Mouse (Mus musculus) testis, adult 2 months (tissue): ENCODE results near the gene Mfsd10. TPM values are rescaled to one million over a fixed set of nuclear protein-coding genes. Genes with fewer than 3 reads are reported as not detected.
A peak's percentile ranks its signal among the peaks of the same experiment; 100 is the strongest.

ENCODE experiments used
- H3K27ac ChIP-seq: fragments of 200-500 bp; 2 replicates; pipeline ENCODE4 v1.5.1; 2012; ENCODE audit warnings: low read depth, low read length; ENCODE audit not compliant: control insufficient read depth, insufficient read depth
- H3K27me3 ChIP-seq: fragments of 200-500 bp; 2 replicates; pipeline ENCODE4 v1.6.1; 2012; ENCODE audit warnings: mild to moderate bottlenecking, low read length, moderate library complexity; ENCODE audit not compliant: control insufficient read depth, insufficient read depth
- H3K36me3 ChIP-seq: fragments of 200-500 bp; 2 replicates; pipeline ENCODE4 v1.6.1; 2012; ENCODE audit warnings: mild to moderate bottlenecking, low read length; ENCODE audit not compliant: control insufficient read depth, insufficient read depth
- H3K4me1 ChIP-seq: fragments of 200-500 bp; 2 replicates; pipeline ENCODE4 v1.6.1; 2012; ENCODE audit warnings: low read length; ENCODE audit not compliant: control insufficient read depth, insufficient read depth
- H3K4me3 ChIP-seq: fragments of 200-500 bp; 2 replicates; pipeline ENCODE4 v1.5.1; 2012; ENCODE audit warnings: low read depth, mild to moderate bottlenecking, low read length, moderate library complexity, mixed read lengths; ENCODE audit not compliant: control insufficient read depth
- CTCF ChIP-seq: fragments of 200-500 bp; IDR thresholded peaks from 2 replicates; pipeline ENCODE4 v1.5.1; 2012; ENCODE audit warnings: low read depth, mild to moderate bottlenecking, inconsistent platforms, low read length, moderate library complexity; ENCODE audit not compliant: control insufficient read depth, insufficient read depth, insufficient replicate concordance
- POLR2A ChIP-seq: fragments of 200-500 bp; IDR thresholded peaks from 2 replicates; pipeline ENCODE4 v1.6.1; 2012; ENCODE audit warnings: low read depth, mild to moderate bottlenecking, inconsistent platforms, low read length, moderate library complexity; ENCODE audit not compliant: control insufficient read depth
- polyA plus RNA-seq: library from polyadenylated mRNA; depleted of rRNA; stranded (reverse); fragments of >200 nt; gene quantifications from 2 replicates; pipeline ENCODE4 v1.2.3, GENCODE M21; 2012

Gene Mfsd10
- polyA plus RNA-seq, 1 experiment: 27.6 TPM

DNA sequence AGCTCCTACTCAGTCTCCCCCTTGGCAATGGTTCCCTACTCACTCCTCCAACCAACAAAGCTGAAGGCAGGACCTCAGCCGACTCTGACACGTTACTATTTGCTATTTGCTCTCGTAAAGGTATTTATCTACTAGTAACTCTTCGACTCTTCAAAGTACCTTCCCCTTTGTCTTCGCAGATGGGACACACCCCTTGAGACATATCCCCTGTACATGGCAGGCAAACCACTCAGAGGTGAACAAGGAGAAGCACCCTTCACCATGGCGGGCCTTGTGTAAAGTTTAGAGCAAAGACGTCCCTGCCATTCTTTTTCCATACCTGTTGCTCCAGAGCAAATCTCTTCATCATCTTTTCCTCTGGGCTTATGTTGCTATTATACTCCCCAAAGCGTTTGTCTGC, 20.5 kb upstream of the Mfsd10 start:
- no peaks in the 10 kb centered on the region; the same call in 1 of the 2 replicates for H3K4me1 ChIP-seq
- no peak overlapping the region for H3K27ac ChIP-seq
- TF ChIP-seq POLR2A: no peak
- no peak for TF ChIP-seq CTCF
- no peak overlapping the region for H3K4me3 ChIP-seq
- H3K36me3 ChIP-seq: peaks cover 2% of the 10 kb centered on the region
- H3K27me3 ChIP-seq: no peaks in the 10 kb centered on the region

DNA sequence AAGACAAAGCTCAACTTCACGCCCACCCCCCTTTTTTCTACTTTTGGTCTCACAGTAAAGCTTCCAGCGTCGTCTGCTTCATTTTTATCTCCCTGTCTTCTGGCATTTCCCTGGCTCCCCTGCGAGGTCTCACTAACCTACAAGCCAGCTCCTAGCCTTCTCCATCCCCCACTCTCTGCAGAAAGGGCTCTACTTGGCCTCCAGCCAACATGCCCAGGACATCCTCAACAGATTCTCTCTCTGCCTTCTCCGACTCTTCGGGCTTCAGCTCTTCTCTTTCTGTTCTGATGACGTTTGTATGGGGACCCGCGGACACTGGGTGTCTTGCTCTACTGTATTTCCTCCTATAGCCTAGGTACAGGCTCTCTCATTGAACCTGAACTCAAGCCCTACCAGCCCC, 17.9 kb upstream of the Mfsd10 start:
- no peak overlapping the region for H3K27ac ChIP-seq
- TF ChIP-seq POLR2A (no peak), CTCF (no peak)
- H3K36me3 ChIP-seq: peaks cover 8% of the 10 kb centered on the region
- H3K4me3 ChIP-seq: no peak overlapping the region
- no peaks in the 10 kb centered on the region for H3K27me3 ChIP-seq
- H3K4me1 ChIP-seq: no peaks in the 10 kb centered on the region; the same call in 1 of the 2 replicates

DNA sequence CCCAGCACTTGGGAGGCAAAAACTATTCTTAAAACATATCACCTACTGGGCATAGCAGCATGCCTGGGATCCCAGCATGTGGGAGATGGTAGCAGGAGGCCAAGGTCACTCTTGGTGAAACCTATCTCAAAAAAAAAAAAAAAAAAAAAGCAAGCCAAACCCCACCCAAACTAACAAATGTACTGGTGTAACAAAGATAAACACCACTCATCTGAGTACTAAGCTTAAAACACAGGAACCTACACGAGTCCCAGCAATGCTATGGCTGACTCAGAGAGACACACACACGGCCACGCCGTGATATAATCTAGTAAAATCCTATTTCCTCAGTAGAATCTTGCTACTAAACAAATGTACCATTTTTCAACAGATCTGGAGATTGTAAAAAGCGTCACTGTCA, 15.9 kb upstream of the Mfsd10 start:
- TF ChIP-seq CTCF (no peak), POLR2A (no peak)
- Histone ChIP-seq H3K27ac (no peak overlapping the region), H3K4me3 (no peak overlapping the region), H3K36me3 (peaks cover 8% of the 10 kb centered on the region), H3K27me3 (no peaks in the 10 kb centered on the region), H3K4me1 (no peaks in the 10 kb centered on the region)

DNA sequence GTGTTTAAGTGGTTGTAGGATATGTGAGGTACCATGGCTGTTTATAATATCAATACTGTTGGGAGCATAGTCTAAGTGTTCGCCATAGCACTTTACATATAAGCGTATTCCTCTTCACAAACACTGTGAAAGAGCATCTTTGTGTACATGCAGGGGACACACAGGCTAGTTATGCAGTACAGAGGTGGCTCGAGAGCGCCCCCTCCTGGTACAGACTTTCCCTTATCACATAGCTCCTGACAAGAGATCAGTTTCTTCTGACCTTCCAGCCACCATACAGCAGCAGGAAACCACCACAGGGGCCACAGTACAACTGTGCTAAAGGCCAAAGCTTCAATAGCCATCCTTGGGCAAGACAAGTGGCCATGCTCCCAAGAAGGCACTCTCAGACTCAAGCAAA, 10.6 kb upstream of the Mfsd10 start:
- Histone ChIP-seq H3K4me1 (no peaks in the 10 kb centered on the region), H3K4me3 (no peak overlapping the region), H3K27ac (no peak overlapping the region), H3K36me3 (peaks cover 9% of the 10 kb centered on the region), H3K27me3 (no peaks in the 10 kb centered on the region)
- TF ChIP-seq POLR2A (no peak), CTCF (peak; percentile 47; the same call in 1 of the 2 replicates)

DNA sequence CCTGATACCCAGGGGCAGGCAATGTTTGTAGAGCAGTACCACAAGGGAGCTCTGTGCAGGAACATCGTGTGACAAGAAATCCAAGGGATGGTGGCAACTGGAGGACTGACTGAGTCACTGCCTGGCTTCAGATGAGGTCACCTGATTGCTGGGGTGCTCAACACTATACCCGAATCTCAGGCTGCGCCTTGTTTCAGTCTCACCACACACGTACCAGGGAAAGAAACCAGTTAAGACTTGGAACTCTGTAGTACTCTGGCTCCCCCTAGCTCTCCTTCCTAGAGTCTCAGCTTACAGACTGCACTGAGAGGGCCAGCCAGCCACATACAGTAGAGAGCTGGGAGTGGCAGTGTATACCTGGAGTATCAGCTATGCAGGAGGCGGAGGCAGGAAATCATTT, 5.9 kb upstream of the Mfsd10 start:
- Histone ChIP-seq H3K36me3 (peaks cover 3% of the 10 kb centered on the region), H3K4me1 (no peaks in the 10 kb centered on the region; the same call in 1 of the 2 replicates), H3K4me3 (no peak overlapping the region), H3K27ac (no peak overlapping the region), H3K27me3 (no peaks in the 10 kb centered on the region)
- TF ChIP-seq POLR2A (no peak), CTCF (peak; percentile 32; the same call in 1 of the 2 replicates)

DNA sequence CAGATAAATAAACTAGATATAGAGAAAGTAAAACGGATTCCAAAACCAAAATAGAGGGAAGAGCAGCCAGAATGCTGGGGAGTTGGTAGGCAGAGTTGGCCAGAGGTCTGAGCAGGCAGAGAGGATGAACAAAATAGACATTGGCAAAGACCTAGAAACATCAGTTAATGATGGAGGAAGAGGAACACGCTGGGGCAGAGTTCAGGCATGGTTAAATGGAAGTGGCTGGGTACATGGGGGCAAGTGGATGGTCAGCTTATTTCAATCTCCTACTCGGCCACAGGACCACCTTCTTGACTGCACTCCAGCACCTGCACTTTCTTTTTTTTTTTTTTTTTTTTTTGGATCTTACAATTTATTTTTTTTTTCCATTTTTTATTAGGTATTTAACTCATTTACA, 5.0 kb upstream of the Mfsd10 start:
- Histone ChIP-seq H3K4me3 (no peak overlapping the region), H3K36me3 (peaks cover 3% of the 10 kb centered on the region), H3K4me1 (peaks cover 3% of the 10 kb centered on the region), H3K27me3 (no peaks in the 10 kb centered on the region), H3K27ac (no peak overlapping the region)
- TF ChIP-seq CTCF (no peak), POLR2A (no peak)

DNA sequence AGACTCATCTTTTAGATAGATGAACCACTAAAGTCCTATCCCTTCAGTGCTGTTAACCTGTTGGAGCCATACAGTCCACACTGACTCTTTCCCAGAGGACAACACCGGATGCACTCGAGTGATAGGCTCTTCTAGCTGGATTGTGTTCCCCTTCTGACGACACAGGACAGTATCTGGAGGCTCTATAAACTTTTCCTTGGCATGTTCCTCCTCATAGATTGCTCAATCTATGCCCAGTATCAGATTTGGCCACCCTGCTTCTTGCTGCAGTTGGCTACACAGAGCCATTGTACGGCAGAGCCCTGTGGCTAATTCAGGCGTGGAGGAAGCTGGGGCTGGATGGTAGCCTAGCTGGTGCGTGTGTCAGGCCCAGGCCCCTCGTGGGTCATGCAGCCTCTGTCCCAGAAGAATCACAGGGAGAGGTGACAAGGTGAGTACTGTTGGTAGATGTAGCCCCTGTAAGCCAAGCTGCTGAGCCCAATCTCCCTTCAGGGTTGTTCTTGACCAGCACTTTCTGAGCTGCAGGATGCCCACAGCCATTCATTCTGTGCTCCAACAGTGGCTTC, 662 bp upstream of the Mfsd10 start:
- no peak overlapping the region for H3K4me3 ChIP-seq
- H3K36me3 ChIP-seq: no peaks in the 10 kb centered on the region
- no peak overlapping the region for H3K27ac ChIP-seq
- peaks cover 11% of the 10 kb centered on the region for H3K4me1 ChIP-seq
- TF ChIP-seq POLR2A (no peak), CTCF (no peak)
- H3K27me3 ChIP-seq: no peaks in the 10 kb centered on the region
